Mouse (Mus musculus) layer of hippocampus, adult 2 months (tissue): Measurements from ENCODE around the gene Tns3. TPM values are rescaled to one million over a fixed set of nuclear protein-coding genes. Genes with fewer than 3 reads are reported as not detected.

Source experiments
- DNase-seq, 2 experiments: peaks; one replicate each; pipeline ENCODE4 v3.0.0; 2022; ENCODE audit warnings: low spot score in 2 of 2
- H3K27ac ChIP-seq: fragments of 200-600 bp; 2 replicates; pipeline ENCODE4 v1.8.1; 2022
- H3K4me3 ChIP-seq: fragments of 200-600 bp; 2 replicates; pipeline ENCODE4 v1.8.1; 2022; ENCODE audit warnings: mild to moderate bottlenecking
- CTCF ChIP-seq: fragments of 200-600 bp; conservative IDR thresholded peaks from 2 replicates; pipeline ENCODE4 v1.8.1; 2022; ENCODE audit warnings: antibody characterized with exemption, mild to moderate bottlenecking, moderate library complexity
- total RNA-seq, 2 experiments: library from RNA; stranded (reverse); gene quantifications; 2 replicates each; pipeline ENCODE4 v1.2.3; 2021

Gene Tns3
- total RNA-seq, 2 experiments from 2014 or later, result 49.2 to 53.1 TPM

DNA sequence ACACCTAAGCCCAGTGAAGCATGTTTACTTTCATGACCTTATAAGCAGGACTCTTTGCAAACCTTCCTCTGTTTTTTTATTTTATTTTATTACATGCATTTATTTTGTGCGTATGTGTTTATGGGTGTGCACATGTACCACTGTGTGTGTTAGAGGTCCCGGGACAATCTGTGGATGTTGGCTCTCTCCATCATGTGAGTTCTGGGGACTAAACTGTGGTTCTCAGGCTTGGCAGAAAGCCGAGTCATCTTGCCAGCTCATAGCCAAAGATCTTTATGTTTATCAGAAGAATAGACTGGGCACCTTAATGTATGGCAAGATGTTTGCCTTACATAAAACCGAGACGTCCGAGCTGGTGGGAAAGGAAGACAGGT lies 27.8 kb upstream of the Tns3 start:
- DNase-seq, result no peak
- no peak for TF ChIP-seq CTCF
- Histone ChIP-seq H3K4me3 (no peak overlapping the region), H3K27ac (no peak overlapping the region)

DNA sequence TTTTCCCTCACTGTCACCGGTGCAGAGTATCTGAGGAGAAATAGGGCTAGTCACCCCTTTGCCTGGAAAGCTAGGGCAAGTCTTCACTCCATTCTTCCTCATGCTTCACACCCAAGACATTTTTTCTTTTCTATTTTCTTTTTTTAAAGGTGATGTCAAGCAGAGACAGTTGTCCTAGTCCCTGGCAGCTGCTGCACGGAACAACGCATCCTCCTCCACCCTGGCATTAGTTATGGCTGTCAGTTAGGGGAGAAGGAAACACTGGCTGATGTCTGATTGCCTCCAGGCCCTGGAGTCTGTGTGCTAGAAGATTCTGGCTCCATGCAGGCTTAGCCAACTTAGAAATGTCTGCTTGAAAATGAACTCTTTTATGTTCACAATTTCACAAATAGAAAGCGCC lies 27.3 kb upstream of the Tns3 start:
- no peak overlapping the region for H3K4me3 ChIP-seq
- DNase-seq, result no peak
- TF ChIP-seq CTCF, result no peak
- H3K27ac ChIP-seq, result no peak overlapping the region

DNA sequence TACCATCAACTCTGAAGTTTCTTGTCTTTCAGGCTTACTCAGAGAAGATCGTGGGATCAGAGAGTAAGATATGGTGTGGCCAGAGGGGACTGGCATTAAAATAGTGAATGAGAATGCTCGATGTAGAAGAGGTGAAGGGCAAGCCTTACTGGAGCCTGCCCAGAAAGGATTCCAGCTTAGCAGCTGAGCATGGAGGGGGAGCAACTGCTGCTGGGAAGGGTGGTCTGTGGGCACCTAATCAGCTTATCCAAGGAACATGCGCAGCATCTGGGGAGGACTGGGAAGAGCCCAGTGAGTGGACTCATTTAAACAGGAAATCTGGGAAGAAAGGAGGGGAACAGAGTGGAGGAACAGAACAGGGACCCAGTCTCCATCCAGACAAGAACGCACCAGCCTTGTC lies 26.3 kb upstream of the Tns3 start:
- Histone ChIP-seq H3K27ac (no peak overlapping the region), H3K4me3 (no peak overlapping the region)

DNA sequence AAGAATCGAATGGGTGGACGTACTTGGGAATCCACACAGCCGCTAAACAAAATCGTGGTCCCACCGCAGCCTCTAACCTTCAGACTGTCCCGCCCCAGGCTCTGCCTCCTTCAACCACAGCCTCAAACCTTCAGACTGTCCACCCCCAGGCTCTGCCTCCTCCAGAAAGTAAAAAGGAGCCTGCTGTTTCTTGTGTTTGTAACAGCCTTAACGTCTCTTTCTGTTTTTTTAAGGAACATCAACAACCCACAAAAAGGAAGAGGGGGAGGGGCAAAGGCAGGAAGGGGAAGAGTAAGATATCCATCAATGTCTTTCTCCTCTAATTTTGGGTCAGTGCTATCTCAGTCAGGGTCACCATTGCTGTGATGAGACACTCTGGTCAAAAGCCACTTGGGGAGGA lies 25.2 kb upstream of the Tns3 start:
- peak overlapping the region; percentile 39; the same call in 1 of the 2 replicates for H3K27ac ChIP-seq
- TF ChIP-seq CTCF, result no peak
- H3K4me3 ChIP-seq, result no peak overlapping the region
- DNase-seq, result no peak

More for the DNA sequence above, 26.3 kb upstream of the Tns3 start:
- no peak for DNase-seq
- no peak for TF ChIP-seq CTCF

DNA sequence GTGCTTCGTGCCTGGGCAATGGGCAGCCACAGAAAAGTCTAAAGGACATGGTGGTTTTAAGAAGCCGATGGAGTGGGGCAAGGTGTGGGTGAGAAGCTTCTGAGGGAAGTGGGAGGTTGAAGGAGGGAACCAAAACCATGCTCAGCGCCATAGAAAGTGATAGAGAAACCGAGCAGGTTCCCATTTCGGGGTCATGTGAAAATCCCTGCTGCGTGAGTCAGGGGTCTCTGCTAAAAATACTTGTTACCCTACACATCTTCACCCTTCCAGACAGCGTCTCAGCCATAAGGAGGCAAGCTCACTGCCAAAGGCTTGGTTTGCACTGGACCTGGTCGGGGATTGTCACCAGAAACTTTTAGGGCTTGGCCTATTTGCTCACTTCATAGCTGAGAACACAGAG lies 24.6 kb upstream of the Tns3 start:
- TF ChIP-seq CTCF, result no peak
- DNase-seq, result no peak
- no peak overlapping the region for H3K4me3 ChIP-seq
- peak overlapping the region; percentile 39; the same call in 1 of the 2 replicates for H3K27ac ChIP-seq

DNA sequence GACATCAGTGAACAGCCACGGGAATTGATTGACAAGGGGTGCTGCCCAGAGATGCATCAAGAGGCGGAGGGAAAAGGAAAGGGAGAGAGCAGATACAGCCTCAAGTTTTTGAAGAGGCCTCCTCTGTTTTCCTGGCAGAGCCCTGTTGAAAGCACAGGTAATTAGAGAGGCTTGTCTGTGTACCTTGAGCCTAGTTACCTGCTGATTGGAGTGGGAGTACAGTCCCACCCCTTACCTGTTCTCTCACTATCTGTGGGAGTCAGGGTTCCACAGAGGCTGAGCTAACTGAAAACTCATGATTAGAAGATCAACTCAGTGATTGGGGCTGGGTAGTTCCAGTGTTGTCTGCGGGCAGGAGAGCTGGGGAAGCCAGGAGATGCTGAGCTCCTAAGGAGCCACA lies 22.2 kb upstream of the Tns3 start:
- TF ChIP-seq CTCF, result no peak
- Histone ChIP-seq H3K27ac (no peak overlapping the region), H3K4me3 (no peak overlapping the region)
- DNase-seq, result no peak

DNA sequence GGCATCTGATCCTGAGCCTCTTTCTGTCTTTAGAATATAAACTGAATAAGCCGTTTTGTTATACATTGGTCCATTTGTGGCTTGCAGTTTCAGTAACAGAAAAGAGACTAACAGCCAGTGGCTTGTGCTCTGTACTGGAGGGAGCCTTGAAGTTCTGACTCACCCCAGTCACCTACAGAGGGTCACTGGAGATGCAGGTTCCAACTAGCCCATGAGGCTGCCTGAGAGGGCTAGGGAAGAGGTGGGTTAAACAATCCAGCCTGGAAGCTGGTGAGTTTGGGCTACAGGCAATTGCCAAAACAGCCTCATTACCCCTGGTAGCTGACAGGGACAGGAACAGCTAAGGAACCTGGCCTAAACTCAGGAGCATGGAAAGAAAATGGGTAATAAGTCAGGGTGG lies 21.7 kb upstream of the Tns3 start:
- TF ChIP-seq CTCF, result no peak
- no peak for DNase-seq
- H3K27ac ChIP-seq, result no peak overlapping the region
- no peak overlapping the region for H3K4me3 ChIP-seq

DNA sequence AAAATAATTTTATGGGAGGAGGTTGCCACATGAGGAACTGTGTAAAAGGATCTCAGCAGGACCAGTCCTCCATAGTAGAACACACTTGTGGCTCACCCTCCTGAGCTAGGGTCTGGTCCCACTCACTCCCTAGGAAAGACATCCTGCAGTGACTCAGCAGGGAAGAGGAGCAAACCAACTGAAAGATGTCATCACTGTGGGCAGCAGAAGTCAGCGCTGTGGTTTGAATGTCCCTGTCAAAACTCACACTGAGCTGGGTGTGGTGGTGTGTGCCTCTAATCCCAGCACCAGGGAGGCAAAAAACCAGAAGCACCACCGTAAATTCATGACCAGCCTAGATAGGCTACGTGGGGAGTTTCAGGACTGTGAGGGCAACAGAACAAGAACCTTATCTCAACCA lies 20.9 kb upstream of the Tns3 start:
- DNase-seq, result no peak
- H3K27ac ChIP-seq, result no peak overlapping the region
- TF ChIP-seq CTCF, result no peak
- no peak overlapping the region for H3K4me3 ChIP-seq

DNA sequence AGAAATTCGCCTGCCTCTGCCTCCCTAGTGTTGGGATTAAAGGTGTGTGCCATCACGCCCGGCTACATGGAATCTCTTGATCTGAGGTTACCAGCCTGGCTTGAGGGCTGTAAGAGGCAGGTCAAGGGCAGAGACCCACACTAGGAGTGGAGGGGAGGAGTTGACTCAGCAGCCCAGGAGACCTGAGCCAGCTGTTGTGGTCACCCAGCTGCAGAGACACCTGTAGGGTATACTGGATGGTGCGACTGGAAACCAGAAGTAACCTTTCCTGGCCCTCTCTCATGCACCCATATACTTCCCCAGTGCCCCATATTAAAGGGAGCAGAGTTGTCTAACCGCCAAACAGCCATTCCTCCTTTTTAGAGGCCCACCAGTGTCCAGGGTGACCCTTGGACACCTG lies 19.9 kb upstream of the Tns3 start:
- no peak overlapping the region for H3K27ac ChIP-seq
- TF ChIP-seq CTCF, result no peak
- DNase-seq, result no peak
- no peak overlapping the region for H3K4me3 ChIP-seq

DNA sequence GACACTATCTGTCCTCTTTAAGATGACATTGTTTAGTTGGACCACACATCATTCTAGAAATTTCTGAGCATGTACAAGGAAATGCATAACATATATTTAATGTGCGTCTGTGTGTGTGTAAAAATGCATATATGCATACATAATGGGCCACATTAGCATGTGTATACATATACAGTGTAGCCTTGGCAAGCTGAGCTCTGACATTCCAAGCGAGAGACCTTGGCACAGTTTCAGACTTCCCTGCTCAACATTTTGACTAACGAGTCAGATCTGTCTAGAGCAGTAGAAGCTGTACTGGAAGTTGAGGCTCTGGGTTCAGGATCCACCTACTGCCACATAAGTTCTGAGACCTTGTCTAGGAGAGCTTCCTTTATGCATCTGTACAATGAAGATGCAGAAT lies 17.0 kb upstream of the Tns3 start:
- Histone ChIP-seq H3K27ac (no peak overlapping the region), H3K4me3 (no peak overlapping the region)
- TF ChIP-seq CTCF, result no peak
- DNase-seq, result no peak

DNA sequence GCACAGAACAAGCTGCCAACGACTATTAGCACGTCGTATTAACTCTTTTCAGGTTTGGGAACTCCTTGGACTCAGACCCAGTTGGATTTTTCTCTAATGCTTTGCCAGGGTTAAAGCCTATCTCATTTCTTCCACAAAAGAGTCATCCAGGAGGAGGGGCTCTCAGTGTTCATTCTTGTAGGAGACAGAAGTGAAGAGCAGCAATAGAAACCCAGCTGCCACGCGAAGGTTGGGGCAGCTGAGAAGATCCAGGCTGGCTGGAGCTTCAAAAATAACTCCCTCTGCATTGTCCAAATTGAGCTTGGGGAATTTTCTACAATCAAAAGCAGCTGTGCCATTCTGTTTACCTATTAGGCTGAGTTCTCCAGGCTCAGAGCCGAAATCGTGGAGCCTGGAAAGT lies 16.3 kb upstream of the Tns3 start:
- DNase-seq, result no peak
- no peak overlapping the region for H3K27ac ChIP-seq
- no peak overlapping the region for H3K4me3 ChIP-seq
- no peak for TF ChIP-seq CTCF

DNA sequence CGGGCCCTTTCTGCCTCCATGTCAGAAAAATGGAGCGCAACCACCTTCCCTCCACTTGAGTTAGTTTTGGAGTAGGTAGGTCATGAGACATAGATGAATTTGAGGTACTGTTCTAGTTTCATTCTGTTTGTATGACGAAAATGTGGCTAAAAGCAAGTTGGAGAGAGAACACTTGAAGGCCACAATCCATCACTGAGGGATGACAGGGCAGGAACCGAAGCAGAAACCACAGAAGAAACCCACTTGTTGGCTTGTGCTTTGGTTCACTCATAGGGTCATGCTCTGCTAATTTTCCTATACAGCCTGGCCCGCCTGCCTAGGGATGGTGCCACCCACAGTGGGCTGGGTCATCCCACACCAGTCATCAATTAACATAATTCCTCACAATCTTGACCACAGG lies 14.9 kb upstream of the Tns3 start:
- Histone ChIP-seq H3K27ac (no peak overlapping the region), H3K4me3 (no peak overlapping the region)
- no peak for DNase-seq
- no peak for TF ChIP-seq CTCF

DNA sequence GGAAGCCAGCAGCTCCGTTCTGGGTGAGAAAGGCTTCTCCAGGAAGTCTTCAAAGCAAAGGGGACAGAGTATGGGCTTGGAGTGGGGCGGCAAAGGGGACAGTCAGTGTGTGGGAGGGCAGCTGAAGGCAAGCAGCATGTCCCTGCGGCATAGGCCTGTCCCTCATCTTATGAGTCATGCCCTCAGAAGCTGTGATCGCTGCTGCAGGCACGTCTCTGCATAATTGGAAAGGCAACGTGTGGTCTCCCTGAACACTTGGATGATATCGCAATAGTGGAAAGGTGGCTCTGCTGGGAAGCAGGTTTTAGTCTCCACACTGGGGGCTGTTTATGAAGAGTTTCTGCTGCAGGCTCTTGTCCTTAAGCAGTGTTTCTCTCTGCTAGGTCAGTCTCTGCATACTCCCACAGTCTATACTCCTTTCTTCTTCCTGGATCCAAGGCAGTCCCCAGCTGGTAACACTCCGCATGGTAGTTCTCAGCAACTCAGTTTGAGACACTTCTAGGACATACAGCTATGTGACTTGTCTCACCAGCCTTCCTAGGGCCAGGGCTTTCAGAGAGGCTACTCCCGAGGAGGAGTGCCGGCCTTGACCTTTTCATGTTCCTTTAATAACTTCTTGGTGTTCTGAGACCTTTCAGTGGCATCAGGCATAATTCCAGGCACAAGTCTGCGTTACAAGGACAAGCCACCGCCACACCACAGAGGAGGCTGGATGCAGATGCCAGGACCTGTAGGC lies 14.1 kb upstream of the Tns3 start:
- Histone ChIP-seq H3K4me3 (no peak overlapping the region), H3K27ac (no peak overlapping the region)
- no peak for TF ChIP-seq CTCF
- DNase-seq, result no peak

DNA sequence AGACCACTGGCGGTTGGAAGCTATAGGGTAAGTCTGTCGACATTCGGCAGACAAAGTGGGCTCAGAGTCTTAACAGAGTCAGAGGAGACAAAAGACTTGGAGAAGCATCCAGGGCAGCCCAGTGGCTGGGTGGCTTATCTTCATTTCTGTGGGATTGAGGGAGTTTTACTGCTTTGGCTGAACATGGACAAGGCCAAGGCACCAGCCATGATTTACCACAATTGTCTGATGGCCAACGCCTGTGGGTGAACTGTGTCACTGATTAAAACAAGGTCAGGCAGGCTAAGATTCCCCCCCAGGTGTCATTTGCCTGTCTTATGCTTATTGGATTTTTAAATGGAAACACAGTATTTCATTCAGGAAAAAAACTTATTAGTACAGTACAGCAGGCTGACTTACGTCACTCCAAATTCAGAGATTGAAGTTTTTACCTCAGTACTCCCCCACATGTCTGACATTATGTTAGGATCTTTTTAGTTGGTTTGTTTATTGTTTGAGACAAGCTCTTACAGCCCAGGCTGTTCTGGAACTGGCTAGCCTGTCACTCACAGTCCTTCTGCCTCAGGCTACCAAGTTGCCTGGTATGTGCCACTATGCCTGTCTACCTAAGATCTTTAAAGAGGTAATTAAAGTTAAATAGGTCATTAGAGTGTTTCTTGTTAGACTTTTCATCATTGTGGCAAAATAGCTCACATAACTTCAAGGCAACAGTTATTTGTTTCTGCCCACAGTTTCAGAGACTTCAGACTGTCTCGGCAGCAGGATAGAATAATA lies 11.6 kb upstream of the Tns3 start:
- Histone ChIP-seq H3K4me3 (no peak overlapping the region), H3K27ac (no peak overlapping the region)
- no peak for TF ChIP-seq CTCF
- no peak for DNase-seq
